Mouse (Mus musculus) heart, embryonic 12.5 days (tissue): ENCODE results near the gene Gm10447. TPM values are rescaled to one million over a fixed set of nuclear protein-coding genes. Genes with fewer than 3 reads are reported as not detected.
A peak's percentile ranks its signal among the peaks of the same experiment; 100 is the strongest.

Source experiments
- ATAC-seq: fragments of 200-750 bp; cut with Nextera tagmentation; 2 replicates; pipeline ENCODE4 v1.8.0; 2017; ENCODE audit warnings: moderate TSS enrichment, moderate library complexity; ENCODE audit not compliant: insufficient number of reproducible peaks, low FRiP score
- H3K27ac ChIP-seq: fragments of 300-500 bp; sonication (generic); 2 replicates; pipeline ENCODE4 v1.5.1; 2016; ENCODE audit warnings: mild to moderate bottlenecking, moderate library complexity; ENCODE audit not compliant: poor library complexity, severe bottlenecking
- H3K27me3 ChIP-seq: fragments of 300-500 bp; sonication (generic); replicated peaks from 2 replicates; pipeline ENCODE4 v1.6.1; 2016; ENCODE audit warnings: mild to moderate bottlenecking, moderate library complexity
- H3K36me3 ChIP-seq: fragments of 300-500 bp; sonication (generic); 2 replicates; pipeline ENCODE4 v1.6.1; 2016; ENCODE audit warnings: mild to moderate bottlenecking, moderate library complexity
- H3K4me1 ChIP-seq: fragments of 300-500 bp; sonication (generic); replicated peaks from 2 replicates; pipeline ENCODE4 v1.6.1; 2016; ENCODE audit warnings: mild to moderate bottlenecking
- H3K4me2 ChIP-seq: fragments of 300-500 bp; sonication (generic); 2 replicates; pipeline ENCODE4 v1.6.1; 2016; ENCODE audit warnings: mild to moderate bottlenecking, moderate library complexity
- H3K4me3 ChIP-seq: fragments of 300-500 bp; sonication (generic); 2 replicates; pipeline ENCODE4 v1.5.1; 2016; ENCODE audit warnings: mild to moderate bottlenecking
- H3K9ac ChIP-seq: fragments of 300-500 bp; sonication (generic); 2 replicates; pipeline ENCODE4 v1.6.1; 2016; ENCODE audit warnings: mild to moderate bottlenecking, moderate library complexity
- H3K9me3 ChIP-seq: fragments of 300-500 bp; sonication (generic); replicated peaks from 2 replicates; pipeline ENCODE4 v1.6.1; 2016; ENCODE audit warnings: mild to moderate bottlenecking, moderate library complexity
- WGBS: fragments of 180-500 bp; shearing (Covaris S2); methylation state at CpG from one replicate; pipeline ENCODE4 v1.1.7; 2016; 5-methylcytosine and 5-hydroxymethylcytosine counted together
- polyA plus RNA-seq: library from polyadenylated mRNA; unstranded; fragments of >200 nt; fragmentation: Nextera tagmentation; extraction: Ambion mirVana; gene quantifications from 2 replicates; pipeline ENCODE4 v1.2.1, GENCODE M21; 2016

Gm10447 gene
- polyA plus RNA-seq, 1 experiment from 2014 or later = 0.11 TPM

DNA sequence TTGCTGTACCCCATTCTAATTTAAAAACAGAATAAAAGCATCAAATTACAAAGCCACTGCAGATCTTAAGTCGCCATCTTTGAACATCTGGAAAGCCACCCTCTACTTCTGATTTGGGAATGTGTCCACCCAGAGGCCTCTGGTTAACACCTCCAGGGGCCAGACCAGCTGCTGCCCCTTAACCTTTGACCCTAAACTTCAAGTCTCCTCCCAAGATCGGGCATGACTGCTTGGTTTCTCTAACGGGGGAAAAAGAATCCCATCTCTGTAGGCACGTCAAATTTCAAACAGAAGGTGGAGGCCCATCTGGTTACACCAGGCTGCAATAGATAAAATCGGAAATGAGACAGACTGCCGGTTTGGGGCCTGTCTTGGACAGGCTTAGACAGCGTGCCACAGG is 20.9 kb upstream of the Gm10447 start:
- H3K4me1 ChIP-seq = peaks cover 19% of the 10 kb centered on the region
- peak overlapping the region; percentile 88; the same call in 1 of the 2 replicates for H3K4me2 ChIP-seq
- H3K27ac ChIP-seq = no peak overlapping the region
- peaks cover 77% of the 10 kb centered on the region for H3K27me3 ChIP-seq
- no peak for ATAC-seq
- no peak overlapping the region for H3K9ac ChIP-seq
- 53% methylated on average over 7 of the region's 7 CpGs for WGBS
- H3K4me3 ChIP-seq = 0 out of 2 replicates have a peak overlapping the region, but pooled peaks have one; percentile 55
- H3K36me3 ChIP-seq = no peaks in the 10 kb centered on the region
- no peaks in the 10 kb centered on the region; the same call in 1 of the 2 replicates for H3K9me3 ChIP-seq

DNA sequence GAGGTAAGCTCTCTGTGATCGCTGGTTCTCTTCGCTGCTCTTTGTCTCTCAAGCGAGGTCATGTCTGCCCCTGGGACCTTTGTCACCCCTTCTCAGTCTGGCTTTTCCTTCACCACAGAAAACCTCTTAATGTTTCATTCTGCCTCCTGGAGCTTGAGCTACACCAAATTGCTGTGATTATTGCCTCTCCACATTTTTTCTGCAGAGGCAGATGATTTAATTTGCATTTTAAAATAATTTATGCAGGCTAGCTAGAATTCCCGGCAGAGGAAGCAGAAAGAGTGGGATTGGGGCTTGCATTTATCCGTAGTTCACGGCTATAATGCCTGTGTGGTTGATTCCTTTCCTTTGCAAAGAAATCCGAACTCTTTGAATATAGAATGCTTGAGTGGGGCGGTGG is 18.7 kb upstream of the Gm10447 start:
- Histone ChIP-seq H3K27ac (no peak overlapping the region), H3K9me3 (no peaks in the 10 kb centered on the region; the same call in 1 of the 2 replicates), H3K9ac (no peak overlapping the region), H3K4me3 (no peak overlapping the region), H3K4me1 (peaks cover 23% of the 10 kb centered on the region), H3K27me3 (peaks cover 80% of the 10 kb centered on the region), H3K4me2 (no peak overlapping the region), H3K36me3 (no peaks in the 10 kb centered on the region)
- no peak for ATAC-seq
- WGBS = 30% methylated on average over 8 of the region's 8 CpGs

DNA sequence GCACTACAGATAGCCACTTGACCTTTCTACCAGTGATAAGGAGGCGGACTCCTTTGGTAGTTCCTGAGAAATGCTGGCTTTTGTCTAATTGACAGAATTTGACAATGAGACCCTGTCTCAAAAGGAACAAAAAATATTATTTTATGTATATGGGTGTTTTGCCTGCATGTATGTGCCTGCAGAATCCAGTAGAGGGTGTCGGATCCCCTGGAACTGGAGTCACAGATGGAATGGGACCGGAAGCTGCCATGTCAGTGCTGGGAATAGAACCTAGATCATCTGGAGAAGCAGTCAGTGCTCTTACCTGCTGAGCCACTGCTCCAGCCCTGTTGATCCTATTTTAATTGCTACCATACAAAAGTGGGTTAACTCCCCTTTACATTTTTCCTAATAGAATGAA is 15.8 kb upstream of the Gm10447 start:
- H3K27me3 ChIP-seq = peaks cover 56% of the 10 kb centered on the region
- peaks cover 11% of the 10 kb centered on the region for H3K4me1 ChIP-seq
- WGBS = 73% methylated on average over 3 of the region's 3 CpGs
- H3K4me3 ChIP-seq = no peak overlapping the region
- H3K4me2 ChIP-seq = no peak overlapping the region
- H3K9ac ChIP-seq = no peak overlapping the region
- no peaks in the 10 kb centered on the region for H3K36me3 ChIP-seq
- no peak for ATAC-seq
- H3K27ac ChIP-seq = no peak overlapping the region
- no peaks in the 10 kb centered on the region; the same call in 1 of the 2 replicates for H3K9me3 ChIP-seq

DNA sequence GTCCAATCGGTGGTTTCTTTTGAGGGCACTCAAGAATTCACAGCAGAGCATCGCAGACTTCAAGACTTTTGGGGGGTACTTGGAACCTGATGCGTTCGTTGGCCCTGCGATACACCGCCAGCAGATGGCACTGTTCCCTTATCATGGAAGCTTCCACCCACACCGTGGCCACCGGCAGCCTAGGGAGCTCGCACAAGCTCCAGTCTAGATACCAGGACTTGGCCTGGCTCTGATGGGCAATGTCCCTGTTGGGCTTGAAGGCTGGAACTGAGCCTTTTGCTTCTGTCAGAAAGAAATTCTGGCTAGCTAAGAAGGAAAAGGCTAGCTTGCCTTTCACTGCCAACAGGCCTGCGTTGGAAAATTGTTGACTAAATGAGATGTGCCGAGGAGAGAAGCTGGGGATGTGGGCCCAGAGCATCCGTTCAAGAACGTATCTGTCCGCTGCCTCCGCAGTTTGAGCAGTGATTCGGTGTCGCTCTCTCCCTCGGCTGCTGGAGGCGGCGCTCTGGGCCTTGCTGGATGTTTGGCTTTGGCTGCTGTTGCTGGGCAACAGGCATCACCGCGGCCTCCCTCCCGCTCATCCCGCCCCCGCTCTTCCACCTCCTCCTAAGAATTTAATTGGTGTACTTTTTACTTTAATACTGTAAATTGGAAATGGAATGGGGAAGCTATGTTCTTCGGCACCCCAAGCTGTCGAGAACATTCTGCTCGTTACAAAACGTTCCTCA is 13.2 kb upstream of the Gm10447 start, which contains the start of gene Gm9837:
Gene Gm9837, minus strand, starts transcription at position 512 of the 728 bp plus-strand sequence.
- Histone ChIP-seq H3K4me1 (peaks cover 20% of the 10 kb centered on the region), H3K36me3 (no peaks in the 10 kb centered on the region), H3K4me3 (peak within 1 kb of the TSS; percentile 24), H3K9me3 (no peaks in the 10 kb centered on the region; the same call in 1 of the 2 replicates), H3K27ac (no peak within 1 kb of the TSS), H3K4me2 (peak within 1 kb of the TSS; percentile 64), H3K9ac (no peak within 1 kb of the TSS), H3K27me3 (peaks cover 59% of the 10 kb centered on the region)
- WGBS = 4% methylated on average over 29 of the region's 29 CpGs
- 0 out of 2 replicates have a peak, but pooled peaks have one; percentile 70 for ATAC-seq

DNA sequence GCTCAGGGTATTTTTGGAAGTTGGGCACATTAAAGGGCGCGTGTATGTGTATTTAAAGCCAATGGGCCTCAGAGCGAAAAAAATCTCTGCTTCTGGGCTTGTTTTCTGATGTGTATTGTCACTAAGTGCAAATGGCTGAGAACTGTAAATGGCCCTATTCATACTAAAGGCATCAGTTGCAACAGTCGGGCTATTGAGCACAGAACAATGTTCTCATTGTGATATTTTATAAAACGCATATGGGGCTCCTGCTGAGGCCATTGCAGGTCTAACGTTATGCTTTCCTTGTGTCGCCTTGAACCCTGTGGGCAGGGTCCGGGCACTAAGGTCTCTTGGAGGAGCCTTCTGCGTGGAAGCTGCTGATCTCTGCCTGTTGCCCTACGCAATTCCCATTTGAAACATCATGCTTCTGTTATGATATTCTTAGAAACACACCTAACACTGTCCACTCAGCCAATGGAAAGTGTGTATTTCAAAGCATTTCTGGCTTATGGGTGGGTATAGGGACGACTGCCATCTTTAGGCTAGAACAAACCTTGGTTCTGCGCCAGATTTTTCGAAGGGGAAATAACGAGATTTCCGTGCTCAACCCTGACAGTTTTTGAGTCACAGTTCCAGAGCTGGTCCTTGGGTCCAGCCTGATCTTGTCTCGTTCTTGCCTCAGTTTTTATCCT is 12.5 kb upstream of the Gm10447 start:
- 37% methylated on average over 16 of the region's 16 CpGs for WGBS
- peaks cover 59% of the 10 kb centered on the region for H3K27me3 ChIP-seq

DNA sequence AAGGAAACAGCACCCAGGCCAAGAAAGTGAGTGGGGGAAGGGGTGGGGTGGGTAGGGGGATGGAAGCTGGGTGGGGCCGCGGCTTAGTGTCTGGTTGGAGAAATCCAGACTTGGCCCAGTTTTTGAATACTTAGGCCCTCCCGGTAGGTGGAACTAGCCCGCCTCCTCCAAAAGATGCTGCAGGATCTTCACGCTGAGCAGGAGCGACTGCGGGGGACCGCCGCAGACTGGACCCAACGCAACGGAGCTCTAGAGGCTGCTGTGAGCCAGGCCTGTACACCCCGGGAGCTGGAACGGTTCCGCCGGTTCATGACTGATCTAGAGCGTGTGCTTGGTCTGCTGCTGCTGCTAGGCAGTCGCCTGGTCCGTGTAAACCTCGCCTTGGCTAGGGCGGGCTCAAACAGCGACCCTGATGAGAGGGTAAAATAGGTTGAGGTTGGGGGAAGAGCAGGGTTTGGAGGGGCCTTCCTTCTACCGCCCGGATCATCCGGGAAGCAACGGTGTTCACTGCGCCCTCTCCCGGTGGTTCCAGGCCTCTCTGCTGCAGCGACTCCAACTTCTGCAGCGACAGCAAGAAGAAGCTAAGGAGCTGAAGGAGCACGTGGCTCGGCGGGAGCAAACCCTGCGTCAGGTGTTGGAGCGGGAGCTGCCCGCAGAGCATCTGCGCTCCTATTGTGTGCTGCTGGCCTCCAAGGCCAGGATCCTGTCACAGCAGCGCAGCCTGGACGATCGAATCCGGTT is 9.5 kb upstream of the Gm10447 start:
- Histone ChIP-seq H3K4me2 (peak overlapping the region; percentile 68), H3K36me3 (0 out of 2 replicates have a peak, but pooled peaks cover 3% of the 10 kb centered on the region), H3K27me3 (peaks cover 72% of the 10 kb centered on the region), H3K9ac (peak overlapping the region; percentile 53), H3K27ac (no peak overlapping the region), H3K4me1 (peaks cover 31% of the 10 kb centered on the region), H3K9me3 (no peaks in the 10 kb centered on the region), H3K4me3 (peak overlapping the region; percentile 39)
- peak; percentile 13; the same call in 1 of the 2 replicates for ATAC-seq
- WGBS = 8% methylated on average over 40 of the region's 40 CpGs

More for the DNA sequence above, 12.5 kb upstream of the Gm10447 start:
- Histone ChIP-seq H3K36me3 (0 out of 2 replicates have a peak, but pooled peaks cover 3% of the 10 kb centered on the region), H3K27ac (no peak overlapping the region), H3K4me2 (peak overlapping the region; percentile 64), H3K9ac (no peak overlapping the region), H3K4me3 (no peak overlapping the region), H3K4me1 (peaks cover 20% of the 10 kb centered on the region), H3K9me3 (no peaks in the 10 kb centered on the region; the same call in 1 of the 2 replicates)
- no peak for ATAC-seq

DNA sequence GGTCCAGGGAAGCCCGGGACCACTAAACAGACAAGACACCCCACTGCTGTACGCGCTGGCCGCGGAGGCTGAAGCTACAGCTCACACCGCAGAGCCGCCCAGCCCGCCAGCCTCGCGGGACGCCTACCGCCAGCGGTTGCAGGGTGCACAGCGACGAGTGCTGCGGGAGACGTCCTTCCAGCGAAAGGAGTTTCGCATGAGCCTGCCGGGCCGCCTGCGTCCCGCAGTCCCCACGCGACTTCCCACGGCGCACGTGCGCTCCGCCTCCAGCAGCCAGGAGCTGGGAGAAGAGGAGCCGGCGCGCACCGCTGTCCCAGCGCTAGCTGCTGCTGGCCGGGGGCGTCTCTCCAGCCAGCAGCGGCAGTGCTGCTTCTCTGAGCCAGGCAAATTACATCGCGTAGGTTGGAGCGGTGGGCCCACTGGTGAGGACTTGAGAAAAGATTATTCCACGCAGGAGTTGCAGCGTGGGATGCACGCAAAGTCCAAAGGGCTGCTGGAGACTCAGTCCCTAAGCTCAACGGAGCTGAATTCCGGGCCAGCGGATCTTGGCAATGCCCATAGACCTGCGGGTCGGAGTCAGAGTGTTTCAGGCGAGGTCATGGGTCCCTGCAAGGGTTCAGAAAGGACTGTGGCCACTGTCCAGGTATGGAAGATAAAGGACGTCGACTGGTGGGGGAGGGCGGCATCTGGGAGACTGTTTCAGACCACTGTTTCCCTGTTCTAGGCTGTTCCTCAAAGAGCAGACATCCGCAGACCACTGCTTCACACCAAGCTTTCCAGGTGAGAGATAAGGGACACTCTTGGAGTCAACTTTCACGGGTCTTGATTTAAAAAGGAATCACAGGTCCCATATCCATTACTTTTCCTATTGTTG is 6.9 kb upstream of the Gm10447 start:
- 0 out of 2 replicates have a peak, but pooled peaks cover 3% of the 10 kb centered on the region for H3K36me3 ChIP-seq
- peaks cover 21% of the 10 kb centered on the region for H3K4me1 ChIP-seq
- no peak overlapping the region for H3K27ac ChIP-seq
- H3K4me2 ChIP-seq = peak overlapping the region; percentile 81
- H3K9ac ChIP-seq = peak overlapping the region; percentile 47
- peaks cover 68% of the 10 kb centered on the region for H3K27me3 ChIP-seq
- 8% methylated on average over 55 of the region's 55 CpGs for WGBS
- H3K9me3 ChIP-seq = no peaks in the 10 kb centered on the region
- peak overlapping the region; percentile 49 for H3K4me3 ChIP-seq
- no peak for ATAC-seq

DNA sequence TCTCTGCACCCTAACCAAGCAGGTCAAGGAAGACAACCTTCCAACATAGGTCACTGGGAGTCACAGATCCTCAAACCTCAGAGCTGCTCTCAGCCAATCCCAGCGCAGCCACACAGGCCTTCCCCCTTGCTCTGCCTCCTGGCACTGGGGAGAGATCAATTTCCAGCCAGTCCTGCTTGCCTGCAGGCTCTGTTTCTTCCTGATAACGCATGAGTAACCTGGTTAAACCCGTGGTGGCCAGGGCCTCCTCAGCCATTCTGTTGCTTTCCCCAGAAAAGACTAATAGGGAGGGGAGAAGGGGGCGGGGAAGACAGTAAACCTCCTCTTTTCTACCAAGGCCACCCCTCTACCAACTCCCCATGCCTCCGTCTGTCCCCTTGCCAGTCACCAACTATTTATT is 4.8 kb upstream of the Gm10447 start:
- Histone ChIP-seq H3K9ac (no peak overlapping the region), H3K4me3 (no peak overlapping the region), H3K27me3 (peaks cover 72% of the 10 kb centered on the region), H3K4me1 (peaks cover 19% of the 10 kb centered on the region), H3K9me3 (no peaks in the 10 kb centered on the region), H3K4me2 (no peak overlapping the region), H3K27ac (no peak overlapping the region), H3K36me3 (0 out of 2 replicates have a peak, but pooled peaks cover 3% of the 10 kb centered on the region)
- no peak for ATAC-seq
- 30% methylated on average over 5 of the region's 5 CpGs for WGBS

DNA sequence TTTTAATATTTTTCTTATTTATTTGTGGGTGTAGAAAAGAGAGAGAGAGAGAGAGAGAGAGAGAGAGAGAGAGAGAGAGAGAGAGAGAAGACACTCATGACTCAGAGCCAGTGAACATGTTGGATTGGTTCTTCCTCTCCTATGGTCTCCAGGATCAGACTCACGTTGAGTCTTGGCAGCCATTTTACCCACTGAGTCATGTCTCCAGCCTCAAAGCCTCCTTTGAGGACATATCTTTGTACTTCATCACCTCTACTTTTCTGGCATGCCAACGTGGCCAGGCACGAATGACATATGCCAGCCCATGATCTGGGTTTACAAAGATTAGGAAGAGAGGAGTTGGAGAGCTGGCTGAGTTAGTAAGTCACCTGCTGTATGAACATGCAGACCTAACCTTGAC is 3.3 kb upstream of the Gm10447 start:
- H3K9ac ChIP-seq = no peak overlapping the region
- H3K4me1 ChIP-seq = peaks cover 12% of the 10 kb centered on the region
- H3K9me3 ChIP-seq = no peaks in the 10 kb centered on the region
- WGBS = 48% methylated on average over 3 of the region's 3 CpGs
- no peak overlapping the region for H3K4me3 ChIP-seq
- H3K27ac ChIP-seq = no peak overlapping the region
- 0 out of 2 replicates have a peak, but pooled peaks cover 3% of the 10 kb centered on the region for H3K36me3 ChIP-seq
- ATAC-seq = no peak
- H3K27me3 ChIP-seq = peaks cover 58% of the 10 kb centered on the region
- H3K4me2 ChIP-seq = no peak overlapping the region

DNA sequence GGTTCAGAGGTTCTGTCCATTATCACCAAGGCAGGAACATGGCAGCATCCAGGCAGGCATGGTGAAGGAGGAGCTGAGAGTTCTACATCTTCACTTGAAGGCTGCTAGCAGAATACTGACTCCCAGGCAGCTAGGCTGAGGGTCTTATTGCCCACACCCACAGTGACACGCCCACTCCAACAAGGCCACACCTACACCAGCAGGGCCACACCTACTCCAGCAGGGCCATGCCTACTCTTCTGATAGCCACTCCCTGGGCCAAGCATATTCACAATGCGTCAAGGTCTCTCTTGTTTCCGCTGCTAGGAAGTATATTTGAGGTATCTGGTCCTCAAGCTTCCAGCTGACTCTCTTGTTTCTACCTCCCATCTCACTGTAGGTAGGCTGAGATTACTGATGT is 2.1 kb upstream of the Gm10447 start:
- Histone ChIP-seq H3K27ac (no peak overlapping the region), H3K36me3 (no peaks in the 10 kb centered on the region), H3K27me3 (peaks cover 47% of the 10 kb centered on the region), H3K9ac (no peak overlapping the region), H3K4me2 (no peak overlapping the region), H3K4me3 (no peak overlapping the region), H3K9me3 (no peaks in the 10 kb centered on the region), H3K4me1 (peaks cover 11% of the 10 kb centered on the region)
- ATAC-seq = no peak
- 64% methylated on average over 3 of the region's 3 CpGs for WGBS
